Mouse (Mus musculus): ENCODE results near the gene Tas1r2. TPM values are rescaled to one million over a fixed set of nuclear protein-coding genes. Genes with fewer than 3 reads are reported as not detected.

Tas1r2 gene
- total RNA-seq, 2 experiments from 2014 or later, result not detected

DNA sequence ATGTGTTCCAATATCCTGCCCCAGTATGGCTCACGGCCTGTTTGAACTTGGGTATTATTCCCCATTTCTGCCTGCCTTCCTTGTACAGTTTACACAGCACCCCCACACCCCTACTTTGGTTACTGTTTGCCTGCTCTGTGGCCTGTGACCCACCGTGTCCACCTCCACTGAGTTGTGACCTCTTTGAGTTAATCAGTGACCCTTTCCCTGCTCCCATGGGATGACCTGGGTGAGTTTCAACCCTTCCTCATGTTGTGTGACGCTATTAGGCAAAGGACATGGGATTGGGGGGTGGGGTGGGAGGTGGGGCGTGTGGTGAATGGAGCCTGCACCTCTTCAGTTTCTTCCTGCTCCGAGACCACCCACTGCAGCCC, 29.2 kb upstream of the Tas1r2 start:
- Histone ChIP-seq H3K4me3 (peak overlapping the region; percentile 88), H3K27ac (peak overlapping the region; percentile 100)
- no peak for TF ChIP-seq CTCF (conservative IDR thresholded peaks at IDR 0.05)
- DNase-seq (ENCODE audit: low spot score in 2 of 2), result no peak

GRCm38 (mm10) chr4:139624706-139625105, 28.6 kb upstream of the Tas1r2 start:
- Histone ChIP-seq H3K27ac (peak overlapping the region; percentile 52; the same call in 1 of the 2 replicates), H3K4me3 (peak overlapping the region; percentile 88; the same call in 1 of the 2 replicates)
- DNase-seq (ENCODE audit: low spot score in 2 of 2), result peak; percentile 32 to 51
- no peak for TF ChIP-seq CTCF (conservative IDR thresholded peaks at IDR 0.05)

GRCm38 (mm10) chr4:139627361-139627760, 26.0 kb upstream of the Tas1r2 start:
- Histone ChIP-seq H3K4me3 (no peak overlapping the region), H3K27ac (no peak overlapping the region)
- TF ChIP-seq CTCF (conservative IDR thresholded peaks at IDR 0.05), result no peak
- no peak for DNase-seq (ENCODE audit: low spot score in 2 of 2)

DNA sequence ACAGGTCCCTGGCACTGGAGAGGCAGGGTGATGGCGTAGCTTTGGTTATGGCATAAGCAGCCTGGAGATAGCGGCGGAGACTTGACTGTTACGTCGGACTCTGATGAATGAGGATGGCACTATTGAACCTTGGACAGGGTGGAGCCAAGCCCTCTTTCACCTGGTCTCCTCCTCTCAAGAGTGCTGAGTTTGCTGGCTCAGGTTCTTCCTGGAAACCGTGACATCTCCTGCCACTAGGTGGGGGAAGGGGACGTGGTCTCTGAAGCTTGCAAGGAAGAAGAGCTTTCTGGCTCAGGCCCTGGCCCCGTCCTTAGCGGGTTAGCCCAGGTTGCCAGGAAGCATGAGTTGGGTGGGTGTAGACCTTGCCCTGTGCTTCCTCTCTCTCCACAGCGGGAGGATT, 23.2 kb upstream of the Tas1r2 start:
- Histone ChIP-seq H3K4me3 (no peak overlapping the region), H3K27ac (no peak overlapping the region)
- no peak for DNase-seq (ENCODE audit: low spot score in 2 of 2)
- TF ChIP-seq CTCF (conservative IDR thresholded peaks at IDR 0.05), result peak; percentile 20; the same call in 1 of the 2 replicates

- no peak for DNase-seq (ENCODE audit: low spot score in 2 of 2)
- Histone ChIP-seq H3K4me3 (no peak overlapping the region), H3K27ac (peak overlapping the region; percentile 21; the same call in 1 of the 2 replicates)
- no peak for TF ChIP-seq CTCF (conservative IDR thresholded peaks at IDR 0.05)
Observed at GRCm38 (mm10) chr4:139631141-139631540, 22.2 kb upstream of the Tas1r2 start.

DNA sequence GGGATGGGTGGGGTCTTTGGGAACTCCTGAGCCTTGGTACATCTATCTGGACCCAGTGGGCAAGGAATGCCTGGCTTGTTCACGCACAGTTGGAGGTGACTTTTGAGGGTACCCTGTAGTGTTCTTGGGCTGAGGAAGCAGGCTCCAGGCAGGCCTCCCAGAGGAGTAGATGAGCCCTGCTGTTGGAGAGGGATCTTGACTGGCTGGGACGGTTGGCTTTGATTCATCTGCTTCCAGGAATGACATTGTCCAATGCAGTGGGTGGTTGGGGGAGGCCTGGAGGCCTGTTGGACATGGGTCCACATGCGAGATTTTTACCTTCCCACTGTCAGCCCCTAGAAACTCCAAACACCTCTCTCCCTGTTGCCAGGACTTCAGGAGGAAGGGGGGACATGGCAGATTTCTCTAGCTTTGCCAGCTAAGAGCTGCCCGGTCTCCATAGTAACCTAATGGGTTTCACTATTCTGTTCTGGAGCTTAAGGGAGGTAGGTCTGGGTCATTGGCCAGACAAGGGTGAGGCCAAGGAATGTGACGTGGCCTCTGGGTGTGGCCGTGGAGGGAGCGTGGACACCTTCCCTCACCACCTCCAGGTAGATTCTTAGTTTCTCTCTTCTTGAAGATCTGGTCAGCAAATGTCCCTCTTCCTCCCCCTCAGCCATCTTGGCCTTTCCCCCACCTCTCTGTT, 21.6 kb upstream of the Tas1r2 start:
- TF ChIP-seq CTCF (conservative IDR thresholded peaks at IDR 0.05), result no peak; the same call in 1 of the 2 replicates
- H3K4me3 ChIP-seq, result no peak overlapping the region
- peak overlapping the region; percentile 21; the same call in 1 of the 2 replicates for H3K27ac ChIP-seq
- DNase-seq (ENCODE audit: low spot score in 2 of 2), result no peak

GRCm38 (mm10) chr4:139632254-139632580, 21.1 kb upstream of the Tas1r2 start:
- no peak for DNase-seq (ENCODE audit: low spot score in 2 of 2)
- H3K4me3 ChIP-seq, result no peak overlapping the region
- H3K27ac ChIP-seq, result no peak overlapping the region; the same call in 1 of the 2 replicates
- TF ChIP-seq CTCF (conservative IDR thresholded peaks at IDR 0.05), result no peak

DNA sequence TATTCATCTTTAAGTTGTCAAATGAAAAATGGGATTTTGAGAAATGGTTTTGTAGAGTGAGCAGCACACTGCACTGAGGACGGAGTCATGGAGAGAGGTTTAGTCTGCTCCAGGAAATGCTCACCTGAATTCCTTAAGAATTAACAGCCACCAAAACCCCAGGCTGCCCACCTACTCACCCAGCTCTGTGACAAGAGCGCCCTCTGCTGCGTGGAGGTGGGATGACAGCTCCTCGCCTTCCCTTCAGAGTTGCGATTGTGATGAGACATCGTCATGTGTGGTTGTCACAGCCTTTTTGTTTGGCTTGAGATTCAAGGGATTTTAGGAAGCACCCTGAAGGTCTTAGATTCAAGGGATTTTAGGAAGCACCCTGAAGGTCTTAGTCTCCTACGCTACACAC, 17.0 kb upstream of the Tas1r2 start:
- peak; percentile 98 for TF ChIP-seq CTCF (conservative IDR thresholded peaks at IDR 0.05)
- H3K27ac ChIP-seq, result no peak overlapping the region

DNA sequence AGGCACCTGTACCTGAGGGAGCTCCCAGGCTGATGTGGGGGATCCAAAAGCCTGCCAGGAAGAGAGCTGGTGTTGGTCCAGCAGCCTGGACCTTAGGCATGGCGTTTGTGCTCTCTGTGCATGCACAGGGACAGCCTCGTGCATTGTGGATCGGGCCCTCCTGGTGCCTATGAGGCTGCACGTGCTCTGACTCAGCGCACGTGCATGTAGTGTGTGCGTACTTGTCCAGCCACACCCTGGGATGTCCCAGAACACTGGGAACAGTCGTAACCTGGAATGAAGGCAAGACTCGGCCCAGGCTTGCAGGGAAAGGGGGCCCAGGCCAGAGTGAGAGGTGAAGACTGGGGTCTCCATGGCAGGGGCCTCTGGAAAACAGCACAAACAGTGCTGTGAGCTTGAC, 15.5 kb upstream of the Tas1r2 start:
- Histone ChIP-seq H3K4me3 (no peak overlapping the region), H3K27ac (no peak overlapping the region)
- DNase-seq (ENCODE audit: low spot score in 2 of 2), result no peak
- no peak for TF ChIP-seq CTCF (conservative IDR thresholded peaks at IDR 0.05)

More for the DNA sequence above, 17.0 kb upstream of the Tas1r2 start:
- peak; percentile 52 to 86 for DNase-seq (ENCODE audit: low spot score in 2 of 2)
- no peak overlapping the region for H3K4me3 ChIP-seq

DNA sequence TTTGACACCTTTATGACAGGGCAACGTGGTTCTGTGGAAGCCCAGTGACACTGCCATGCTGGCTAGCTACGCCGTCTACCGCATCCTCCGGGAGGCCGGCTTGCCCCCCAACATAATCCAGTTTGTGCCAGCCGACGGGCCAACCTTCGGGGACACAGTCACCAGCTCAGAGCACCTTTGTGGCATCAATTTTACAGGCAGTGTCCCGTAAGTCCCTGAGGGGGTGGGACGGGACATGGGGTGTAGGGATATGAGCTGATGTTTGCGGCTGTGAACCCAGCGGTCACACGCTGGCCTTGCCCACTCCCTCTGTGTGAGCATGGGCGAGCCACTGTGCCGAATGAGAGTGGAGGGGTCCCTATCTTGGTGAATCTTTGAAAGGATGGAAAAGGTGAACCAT, 15.0 kb upstream of the Tas1r2 start:
- no peak overlapping the region for H3K27ac ChIP-seq
- H3K4me3 ChIP-seq, result no peak overlapping the region
- DNase-seq (ENCODE audit: low spot score in 2 of 2), result no peak
- no peak for TF ChIP-seq CTCF (conservative IDR thresholded peaks at IDR 0.05)

- TF ChIP-seq CTCF (conservative IDR thresholded peaks at IDR 0.05), result no peak
- no peak overlapping the region for H3K4me3 ChIP-seq
- no peak overlapping the region for H3K27ac ChIP-seq
- no peak for DNase-seq (ENCODE audit: low spot score in 2 of 2)
Observed at GRCm38 (mm10) chr4:139639801-139640200, 13.5 kb upstream of the Tas1r2 start.

DNA sequence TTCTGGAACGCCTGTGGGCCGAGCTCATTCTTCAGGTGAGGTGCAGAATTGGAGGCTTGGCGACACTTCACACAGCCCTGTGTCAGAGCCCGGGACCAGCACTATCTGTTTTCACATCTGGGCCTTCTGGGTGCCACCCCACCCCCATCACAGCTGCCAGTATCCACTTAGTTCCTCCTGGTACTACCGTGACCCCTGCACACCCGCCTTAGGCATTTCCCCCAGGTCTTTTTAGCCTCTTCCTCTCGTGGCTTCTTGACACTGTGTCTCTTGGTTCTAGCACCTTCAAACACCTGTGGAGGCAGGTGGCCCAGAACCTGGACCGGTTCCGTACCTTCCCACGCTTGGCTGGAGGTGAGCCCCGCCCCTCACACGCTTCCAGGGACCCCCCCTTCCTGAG, 13.0 kb upstream of the Tas1r2 start:
- DNase-seq (ENCODE audit: low spot score in 2 of 2), result no peak
- TF ChIP-seq CTCF (conservative IDR thresholded peaks at IDR 0.05), result no peak
- no peak overlapping the region for H3K27ac ChIP-seq
- H3K4me3 ChIP-seq, result no peak overlapping the region

- no peak for DNase-seq (ENCODE audit: low spot score in 2 of 2)
- TF ChIP-seq CTCF (conservative IDR thresholded peaks at IDR 0.05), result no peak
- H3K4me3 ChIP-seq, result no peak overlapping the region
- no peak overlapping the region for H3K27ac ChIP-seq
Observed at GRCm38 (mm10) chr4:139640775-139641174, 12.6 kb upstream of the Tas1r2 start.

- no peak for TF ChIP-seq CTCF (conservative IDR thresholded peaks at IDR 0.05)
- Histone ChIP-seq H3K4me3 (peak overlapping the region; percentile 42), H3K27ac (peak overlapping the region; percentile 48; the same call in 1 of the 2 replicates)
- DNase-seq (ENCODE audit: low spot score in 2 of 2), result no peak
Observed at GRCm38 (mm10) chr4:139641829-139642425, 11.4 kb upstream of the Tas1r2 start.

Measured in layer of hippocampus, adult 2 months (tissue).